Mouse (Mus musculus) activated CD4-positive, CD25-positive, alpha-beta regulatory T cell, adult 9 weeks (primary cell): ENCODE data around the gene Rrp15. TPM values are rescaled to one million over a fixed set of nuclear protein-coding genes. Genes with fewer than 3 reads are reported as not detected.

ENCODE experiments used
- polyA plus RNA-seq: library from polyadenylated mRNA; unstranded; fragments of 100-300 nt; shearing (Covaris generic); gene quantifications from one replicate; pipeline ENCODE4 v1.2.1, GENCODE M21; 2017

Rrp15 gene
- 37.2 TPM for polyA plus RNA-seq

GRCm38 (mm10) chr1:186748724-186749653 lies at the start of gene Rrp15:
TSS of gene Rrp15 (minus strand) at chr1:186749358.

GRCm38 (mm10) chr1:186705915-186706248 lies 43.3 kb downstream of the Rrp15 start, which contains the start of gene Tgfb2:
TSS of gene Tgfb2 (minus strand) at chr1:186705989.

Other genes starting within 250 kb of the Rrp15 start
- gene Tgfb2, start 43.4 kb downstream of the Rrp15 start, polyA plus RNA-seq, result 0.38 TPM
- not detected for gene D1Pas1, start 218.1 kb upstream of the Rrp15 start, polyA plus RNA-seq